Mouse (Mus musculus) skeletal muscle tissue, adult 2 months (tissue): Measurements from ENCODE around the gene Ttll6.
A peak's percentile ranks its signal among the peaks of the same experiment; 100 is the strongest.
"Not testable (repeated sequence)": the region's sequence is repeated elsewhere in the genome, so short reads cannot be mapped to it uniquely, and the experiment has no call there.

ENCODE experiments used
- DNase-seq: peaks from one replicate; pipeline ENCODE4 v3.0.0-alpha.2; 2012; ENCODE audit warnings: low read depth, low spot score

Gene Ttll6

GRCm38 (mm10) chr11:96133239-96133865 lies at the start of gene Ttll6:
Gene Ttll6, plus strand, starts transcription at chr11:96133786.
- peak; percentile 26 for DNase-seq

GRCm38 (mm10) chr11:96087981-96088380 lies 45.6 kb upstream of the Ttll6 start:
- no peak for DNase-seq

GRCm38 (mm10) chr11:96091073-96091472 lies 42.5 kb upstream of the Ttll6 start:
- DNase-seq: no peak

GRCm38 (mm10) chr11:96092674-96093291 lies 40.8 kb upstream of the Ttll6 start:
- no peak for DNase-seq

GRCm38 (mm10) chr11:96093361-96093760 lies 40.2 kb upstream of the Ttll6 start:
- no peak for DNase-seq

GRCm38 (mm10) chr11:96108376-96108775 lies 25.2 kb upstream of the Ttll6 start:
- no peak for DNase-seq

- DNase-seq: not testable (repeated sequence)
These were observed 22.6 kb upstream of the Ttll6 start for GRCm38 (mm10) chr11:96110950-96111349.

GRCm38 (mm10) chr11:96111751-96112150 lies 21.8 kb upstream of the Ttll6 start, which contains the start of gene Calcoco2:
Gene Calcoco2, minus strand, starts transcription at chr11:96111964.
- no peak for DNase-seq

GRCm38 (mm10) chr11:96114077-96114476 lies 19.5 kb upstream of the Ttll6 start:
- DNase-seq: no peak

- DNase-seq: no peak
These were observed 18.2 kb upstream of the Ttll6 start for GRCm38 (mm10) chr11:96115416-96115815.

- DNase-seq: no peak
These were observed 17.5 kb upstream of the Ttll6 start for GRCm38 (mm10) chr11:96116116-96116515.

- not testable (repeated sequence) for DNase-seq
These were observed 16.7 kb upstream of the Ttll6 start for GRCm38 (mm10) chr11:96116925-96117324.

- DNase-seq: no peak
These were observed 14.2 kb upstream of the Ttll6 start for GRCm38 (mm10) chr11:96119401-96119800.

- not testable (repeated sequence) for DNase-seq
These were observed 10.8 kb upstream of the Ttll6 start for GRCm38 (mm10) chr11:96122806-96123205.

- DNase-seq: no peak
These were observed 9.3 kb upstream of the Ttll6 start for GRCm38 (mm10) chr11:96124052-96124914.

GRCm38 (mm10) chr11:96130606-96131005 lies 3.0 kb upstream of the Ttll6 start:
- no peak for DNase-seq

- no peak for DNase-seq
These were observed 2.3 kb downstream of the Ttll6 start for GRCm38 (mm10) chr11:96135847-96136246.

- peak; percentile 13 for DNase-seq
These were observed 7.2 kb downstream of the Ttll6 start for GRCm38 (mm10) chr11:96140726-96141175.

GRCm38 (mm10) chr11:96143766-96144165 lies 10.2 kb downstream of the Ttll6 start:
- no peak for DNase-seq

GRCm38 (mm10) chr11:96145622-96146270 lies 12.2 kb downstream of the Ttll6 start:
- peak; percentile 18 for DNase-seq

- no peak for DNase-seq
These were observed 13.9 kb downstream of the Ttll6 start for GRCm38 (mm10) chr11:96147471-96147870.

GRCm38 (mm10) chr11:96164769-96165168 lies 31.2 kb downstream of the Ttll6 start:
- no peak for DNase-seq
